Comparison of ENCODE assay signal across 10 mouse cellular contexts in the genomic region with DNA sequence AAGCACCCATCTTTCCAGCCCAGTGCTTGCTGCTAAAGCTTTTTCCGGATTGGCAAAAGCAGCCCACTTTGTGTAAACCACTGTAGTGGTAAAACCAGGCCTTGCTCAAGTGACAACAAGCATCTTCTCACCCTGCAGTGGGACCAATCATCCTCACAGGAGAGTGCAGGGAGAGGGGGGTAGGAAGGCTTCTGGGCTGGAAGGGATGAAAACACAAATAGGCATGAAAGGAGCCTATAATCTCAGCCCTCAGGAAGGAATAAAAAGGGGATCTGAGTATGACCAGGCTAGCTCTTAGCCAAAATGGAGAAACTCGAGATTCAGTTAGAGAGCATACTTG.
DNase-seq lines count a peak whose midpoint lies in the region; ATAC-seq and TF ChIP-seq lines count a peak whose summit lies in the region.
"Had no signal": no experiment of that assay in that cellular context is flagged by ENCODE, and none has a peak within 500 bp of the region (broad histone marks: within the 10 kb centered on the region; RNA-seq: fewer than 3 reads in every experiment).

No protein-coding gene starts in this region.

- peaks cover 2% of the 10 kb centered on the region; the same call in 1 of the 2 replicates for H3K4me1 ChIP-seq in hindbrain, embryonic 12.5 days
- H3K4me1 ChIP-seq in hindbrain, embryonic 11.5 days (replicated peaks; ENCODE audit: control insufficient read depth, insufficient read depth, low read length), result no peaks in the 10 kb centered on the region
- peaks cover 21% of the 10 kb centered on the region for H3K4me1 ChIP-seq in forebrain, embryonic 15.5 days
- H3K4me1 ChIP-seq in intestine, postnatal 0 days (replicated peaks; ENCODE audit: control insufficient read depth, insufficient read depth, low read length), result no peaks in the 10 kb centered on the region
- H3K4me1 ChIP-seq in stomach, embryonic 14.5 days (ENCODE audit: control insufficient read depth, insufficient read depth, low read length), result no peaks in the 10 kb centered on the region

- ATAC-seq in hindbrain, embryonic 12.5 days (ENCODE audit: low FRiP score), result no peak
- ATAC-seq in hindbrain, embryonic 11.5 days (ENCODE audit: low FRiP score), result no peak; the same call in 1 of the 2 replicates
- ATAC-seq in forebrain, embryonic 15.5 days (replicated peaks), result no peak; the same call in 1 of the 2 replicates
- no peak for ATAC-seq in intestine, postnatal 0 days
- 0 out of 2 replicates have a peak, but pooled peaks have one; percentile 18 for ATAC-seq in stomach, embryonic 14.5 days (ENCODE audit: insufficient number of reproducible peaks, insufficient read depth, low FRiP score, low read depth)
- ATAC-seq in erythroblast, adult 5-6 weeks (replicated peaks; ENCODE audit: low FRiP score, poor library complexity, severe bottlenecking), result no peak

- peak overlapping the region; percentile 49; the same call in 1 of the 2 replicates for H3K27ac ChIP-seq in hindbrain, embryonic 12.5 days
- H3K27ac ChIP-seq in hindbrain, embryonic 11.5 days (ENCODE audit: low read depth, low read length), result no peak overlapping the region; the same call in 1 of the 2 replicates
- peak overlapping the region; percentile 81 for H3K27ac ChIP-seq in forebrain, embryonic 15.5 days (replicated peaks)
- no peak overlapping the region for H3K27ac ChIP-seq in intestine, postnatal 0 days (ENCODE audit: low read depth, low read length)
- H3K27ac ChIP-seq in stomach, embryonic 14.5 days (ENCODE audit: low read length), result peak overlapping the region; percentile 74; the same call in 1 of the 2 replicates
- H3K27ac ChIP-seq: macrophage had no signal

- H3K4me3 ChIP-seq in hindbrain, embryonic 12.5 days, result no peak overlapping the region
- no peak overlapping the region for H3K4me3 ChIP-seq in hindbrain, embryonic 11.5 days (ENCODE audit: low read depth, low read length)
- no peak overlapping the region for H3K4me3 ChIP-seq in forebrain, embryonic 15.5 days
- H3K4me3 ChIP-seq in intestine, postnatal 0 days (ENCODE audit: low read depth, low read length), result no peak overlapping the region
- no peak overlapping the region for H3K4me3 ChIP-seq in stomach, embryonic 14.5 days (ENCODE audit: low read depth, low read length)
- H3K4me3 ChIP-seq: limb, embryonic 15.5 days had no signal

- no peaks in the 10 kb centered on the region for H3K9me3 ChIP-seq in hindbrain, embryonic 12.5 days (replicated peaks)
- H3K9me3 ChIP-seq in hindbrain, embryonic 11.5 days (ENCODE audit: control insufficient read depth, low read length), result no peaks in the 10 kb centered on the region
- no peaks in the 10 kb centered on the region for H3K9me3 ChIP-seq in forebrain, embryonic 15.5 days
- H3K9me3 ChIP-seq in intestine, postnatal 0 days (ENCODE audit: control insufficient read depth), result no peaks in the 10 kb centered on the region
- H3K9me3 ChIP-seq in stomach, embryonic 14.5 days (ENCODE audit: control insufficient read depth, low read depth, low read length), result no peaks in the 10 kb centered on the region
- H3K9me3 ChIP-seq: limb, embryonic 15.5 days had no signal

- H3K36me3 ChIP-seq in hindbrain, embryonic 12.5 days, result no peaks in the 10 kb centered on the region
- H3K36me3 ChIP-seq in hindbrain, embryonic 11.5 days (ENCODE audit: control insufficient read depth, insufficient read depth, low read length), result no peaks in the 10 kb centered on the region
- no peaks in the 10 kb centered on the region for H3K36me3 ChIP-seq in forebrain, embryonic 15.5 days
- H3K36me3 ChIP-seq in intestine, postnatal 0 days (ENCODE audit: control insufficient read depth, insufficient read depth), result no peaks in the 10 kb centered on the region
- H3K36me3 ChIP-seq in stomach, embryonic 14.5 days (ENCODE audit: control insufficient read depth, insufficient read depth, low read length), result no peaks in the 10 kb centered on the region
- H3K36me3 ChIP-seq: limb, embryonic 15.5 days had no signal

- 58% methylated on average over 2 of the region's 2 CpGs for WGBS in hindbrain, embryonic 12.5 days
- 57% methylated on average over 2 of the region's 2 CpGs for WGBS in hindbrain, embryonic 11.5 days
- 44% methylated on average over 2 of the region's 2 CpGs for WGBS in forebrain, embryonic 15.5 days
- WGBS in intestine, postnatal 0 days, result 47% methylated on average over 2 of the region's 2 CpGs
- whole genome bisulfite sequencing in stomach, embryonic 14.5 days, result 47% methylated on average over 2 of the region's 2 CpGs

- no peak overlapping the region for H3K9ac ChIP-seq in hindbrain, embryonic 12.5 days
- H3K9ac ChIP-seq in hindbrain, embryonic 11.5 days (ENCODE audit: low read depth, low read length), result no peak overlapping the region
- no peak overlapping the region for H3K9ac ChIP-seq in forebrain, embryonic 15.5 days (replicated peaks)
- H3K9ac ChIP-seq in intestine, postnatal 0 days (ENCODE audit: low read depth, low read length), result no peak overlapping the region
- no peak overlapping the region for H3K9ac ChIP-seq in stomach, embryonic 14.5 days (replicated peaks; ENCODE audit: low read depth, low read length)
- H3K9ac ChIP-seq: limb, embryonic 15.5 days had no signal

- DNase-seq in hindbrain, embryonic 11.5 days (ENCODE audit: low spot score), result no peak
- DNase-seq in embryo, embryonic 10 days (ENCODE audit: low spot score), result no peak
- DNase-seq: thymus, postnatal 14 days had no signal

- no peaks in the 10 kb centered on the region for H3K27me3 ChIP-seq in hindbrain, embryonic 12.5 days
- H3K27me3 ChIP-seq in hindbrain, embryonic 11.5 days (ENCODE audit: control insufficient read depth, insufficient read depth, low read length), result no peaks in the 10 kb centered on the region
- H3K27me3 ChIP-seq in forebrain, embryonic 15.5 days, result no peaks in the 10 kb centered on the region
- H3K27me3 ChIP-seq in intestine, postnatal 0 days (replicated peaks; ENCODE audit: control insufficient read depth, insufficient read depth, low read length), result no peaks in the 10 kb centered on the region
- H3K27me3 ChIP-seq in stomach, embryonic 14.5 days (ENCODE audit: control insufficient read depth, insufficient read depth, low read length), result no peaks in the 10 kb centered on the region
- H3K27me3 ChIP-seq: limb, embryonic 15.5 days had no signal

- no peak for TF ChIP-seq CTCF in intestine, postnatal 0 days (IDR thresholded peaks at IDR 0.05; ENCODE audit: low read depth)

- H3K4me2 ChIP-seq in hindbrain, embryonic 12.5 days (replicated peaks), result no peak overlapping the region
- H3K4me2 ChIP-seq in hindbrain, embryonic 11.5 days (replicated peaks; ENCODE audit: low read depth, low read length), result no peak overlapping the region
- H3K4me2 ChIP-seq in forebrain, embryonic 15.5 days (replicated peaks), result peak overlapping the region; percentile 26
- H3K4me2 ChIP-seq in intestine, postnatal 0 days (replicated peaks; ENCODE audit: low read depth), result 0 out of 2 replicates have a peak overlapping the region, but pooled peaks have one; percentile 1
- H3K4me2 ChIP-seq in stomach, embryonic 14.5 days (replicated peaks; ENCODE audit: low read depth, low read length), result peak overlapping the region; percentile 22; the same call in 1 of the 2 replicates

Comparison
In these comparisons a context has a peak if more than half of its experiments do, and no peak if none do; other contexts are left out.
1. H3K27ac ChIP-seq: peak in hindbrain, embryonic 12.5 days (single experiment), forebrain, embryonic 15.5 days (single experiment) and stomach, embryonic 14.5 days (single experiment); none in hindbrain, embryonic 11.5 days (single experiment) and intestine, postnatal 0 days (single experiment).
2. H3K4me2 ChIP-seq: peak in forebrain, embryonic 15.5 days (single experiment), intestine, postnatal 0 days (single experiment) and stomach, embryonic 14.5 days (single experiment); none in hindbrain, embryonic 12.5 days (single experiment) and hindbrain, embryonic 11.5 days (single experiment).